Mouse (Mus musculus): ENCODE measurements around the gene Vps13c. TPM values are rescaled to one million over a fixed set of nuclear protein-coding genes. Genes with fewer than 3 reads are reported as not detected.

The Vps13c gene
- polyA plus RNA-seq, 1 experiment from 2014 or later, result 6.5 TPM

DNA sequence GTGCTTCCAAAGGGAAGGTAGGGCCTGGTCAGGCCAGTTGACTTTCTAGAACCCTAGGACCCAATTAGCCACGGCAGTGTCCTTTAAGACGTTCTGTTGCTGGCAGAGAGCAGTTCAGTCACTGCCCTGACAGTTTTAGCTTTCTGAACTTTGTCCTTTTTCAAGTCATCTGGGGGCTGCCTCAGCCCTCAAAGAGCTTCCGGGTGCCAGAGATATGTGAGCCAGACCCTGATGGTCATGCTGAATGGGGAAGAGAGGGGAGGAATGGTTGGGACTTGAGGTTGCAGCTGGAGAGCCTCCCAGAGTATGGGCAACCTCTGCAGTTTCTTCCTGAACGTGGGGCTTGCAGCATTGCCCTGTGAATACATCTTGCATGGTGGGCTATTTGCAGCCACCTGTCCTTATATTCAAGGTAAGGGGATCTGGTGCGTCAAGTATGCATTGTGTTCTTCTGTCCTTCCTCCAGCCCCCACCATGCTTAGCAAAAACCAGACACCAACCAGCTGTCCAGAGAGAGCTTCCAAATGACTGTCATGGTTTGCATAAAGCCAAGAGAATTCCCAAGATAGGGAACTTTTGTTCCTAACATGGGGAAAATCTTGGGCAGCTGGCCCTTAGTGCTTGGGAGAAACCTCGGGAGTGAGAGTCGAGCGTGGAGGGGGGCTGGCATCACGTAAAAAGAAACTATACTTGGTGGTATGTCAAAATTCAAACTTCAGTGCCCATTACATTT, 182.3 kb downstream of the Vps13c start:
- no peak for ATAC-seq (ENCODE audit: low read depth)
- 67% methylated on average over 9 of the region's 9 CpGs for WGBS (ENCODE audit: insufficient replicate concordance)
- H3K4me2 ChIP-seq, result no peak overlapping the region
- H3K4me1 ChIP-seq (replicated peaks), result no peaks in the 10 kb centered on the region
- H3K9ac ChIP-seq, result no peak overlapping the region
- H3K27me3 ChIP-seq, result no peaks in the 10 kb centered on the region
- H3K4me3 ChIP-seq (replicated peaks), result no peak overlapping the region
- no peak overlapping the region for H3K27ac ChIP-seq
- H3K9me3 ChIP-seq (replicated peaks), result no peaks in the 10 kb centered on the region
- DNase-seq, result no peak
- H3K36me3 ChIP-seq, result no peaks in the 10 kb centered on the region

GRCm38 (mm10) chr9:68028631-68029030, 188.4 kb downstream of the Vps13c start:
- 22% methylated on average over 4 of the region's 4 CpGs for WGBS (ENCODE audit: insufficient replicate concordance)
- no peak overlapping the region for H3K9ac ChIP-seq

DNA sequence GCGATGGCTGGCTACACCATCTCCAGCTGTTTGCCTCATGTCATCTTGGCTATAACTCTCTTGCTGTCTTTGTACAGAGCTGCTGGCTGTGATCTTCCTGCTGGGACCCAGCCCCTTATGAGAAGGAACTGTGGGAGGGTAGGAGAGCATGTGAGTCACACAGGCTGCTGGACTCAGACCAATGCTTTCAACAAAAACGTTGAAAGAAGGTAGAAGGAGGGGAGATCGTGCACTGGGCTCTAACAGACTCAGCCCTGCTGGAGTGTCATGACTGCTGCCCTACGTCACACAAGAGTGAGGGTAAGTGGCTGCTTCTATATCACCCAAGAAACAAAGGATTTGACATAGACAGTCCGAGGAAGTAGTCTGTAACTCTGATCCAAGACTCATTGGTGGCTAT, 193.6 kb downstream of the Vps13c start:
- 49% methylated on average over 5 of the region's 5 CpGs for WGBS (ENCODE audit: insufficient replicate concordance)

More at GRCm38 (mm10) chr9:68028631-68029030, 188.4 kb downstream of the Vps13c start:
- Histone ChIP-seq H3K4me1 (replicated peaks) (no peaks in the 10 kb centered on the region), H3K36me3 (no peaks in the 10 kb centered on the region), H3K27ac (no peak overlapping the region), H3K4me2 (no peak overlapping the region), H3K9me3 (replicated peaks) (no peaks in the 10 kb centered on the region), H3K4me3 (replicated peaks) (no peak overlapping the region), H3K27me3 (no peaks in the 10 kb centered on the region)
- no peak for ATAC-seq (ENCODE audit: low read depth)
- no peak for DNase-seq

More for the DNA sequence above, 193.6 kb downstream of the Vps13c start:
- DNase-seq (no peak), ATAC-seq (ENCODE audit: low read depth) (no peak)
- Histone ChIP-seq H3K9me3 (replicated peaks) (no peaks in the 10 kb centered on the region), H3K27me3 (no peaks in the 10 kb centered on the region), H3K4me1 (replicated peaks) (no peaks in the 10 kb centered on the region), H3K4me3 (replicated peaks) (no peak overlapping the region), H3K36me3 (no peaks in the 10 kb centered on the region), H3K4me2 (no peak overlapping the region), H3K27ac (no peak overlapping the region), H3K9ac (no peak overlapping the region)

Other genes starting within 250 kb of the Vps13c start
- not detected in 2 replicates for gene C2cd4b, start 81.0 kb upstream of the Vps13c start, polyA plus RNA-seq (2015; fragmentation: Nextera tagmentation; extraction: Ambion mirVana)
- gene C2cd4a, start 8.1 kb upstream of the Vps13c start, polyA plus RNA-seq (2015; fragmentation: Nextera tagmentation; extraction: Ambion mirVana), result 3.4 and 4.2 TPM in 2 replicates